Mouse (Mus musculus) lung, embryonic 14.5 days (tissue): ENCODE measurements at regions not wholly inside any gene's neighbourhood (a gene's known extent, or its start where the extent isn't known, plus 50 kb on each side); places are given as distances from the start of the nearest gene placed in this dataset.

ENCODE experiments used
- ATAC-seq: fragments of 200-750 bp; cut with Nextera tagmentation; 2 replicates; pipeline ENCODE4 v1.8.0; 2017; ENCODE audit warnings: mild to moderate bottlenecking, moderate TSS enrichment, moderate library complexity; ENCODE audit not compliant: insufficient read depth
- DNase-seq: peaks from one replicate; pipeline ENCODE4 v3.0.0-alpha.2; 2015
- H3K27ac ChIP-seq: fragments of 300-500 bp; sonication (generic); 2 replicates; pipeline ENCODE4 v1.5.1; 2014; ENCODE audit warnings: low read depth, mild to moderate bottlenecking, moderate library complexity
- H3K27me3 ChIP-seq: fragments of 300-500 bp; sonication (generic); 2 replicates; pipeline ENCODE4 v1.6.1; 2014; ENCODE audit warnings: low read length, control low read depth; ENCODE audit not compliant: insufficient read depth
- H3K36me3 ChIP-seq: fragments of 300-500 bp; sonication (generic); 2 replicates; pipeline ENCODE4 v1.6.1; 2014; ENCODE audit warnings: control low read depth; ENCODE audit not compliant: insufficient read depth
- H3K4me1 ChIP-seq: fragments of 300-500 bp; sonication (generic); 2 replicates; pipeline ENCODE4 v1.6.1; 2014; ENCODE audit warnings: antibody characterized with exemption, control low read depth; ENCODE audit not compliant: insufficient read depth
- H3K4me2 ChIP-seq: fragments of 300-500 bp; sonication (generic); 2 replicates; pipeline ENCODE4 v1.6.1; 2014; ENCODE audit warnings: mild to moderate bottlenecking
- H3K4me3 ChIP-seq: fragments of 300-500 bp; sonication (generic); 2 replicates; pipeline ENCODE4 v1.5.1; 2014; ENCODE audit warnings: low read depth, low read length
- H3K9ac ChIP-seq: fragments of 300-500 bp; sonication (generic); 2 replicates; pipeline ENCODE4 v1.6.1; 2014
- H3K9me3 ChIP-seq: fragments of 300-500 bp; sonication (generic); 2 replicates; pipeline ENCODE4 v1.6.1; 2016; ENCODE audit warnings: low read depth, low read length, control low read depth
- CTCF ChIP-seq: IDR thresholded peaks from 2 replicates; pipeline ENCODE4 v1.5.1; 2016; ENCODE audit warnings: antibody characterized with exemption, low read depth
- WGBS: fragments of 180-500 bp; shearing (Covaris S2); extraction: QIAGEN DNeasy Blood & Tissue Kit; methylation state at CpG from one replicate; pipeline ENCODE4 v1.1.7; 2014; 5-methylcytosine and 5-hydroxymethylcytosine counted together

DNA sequence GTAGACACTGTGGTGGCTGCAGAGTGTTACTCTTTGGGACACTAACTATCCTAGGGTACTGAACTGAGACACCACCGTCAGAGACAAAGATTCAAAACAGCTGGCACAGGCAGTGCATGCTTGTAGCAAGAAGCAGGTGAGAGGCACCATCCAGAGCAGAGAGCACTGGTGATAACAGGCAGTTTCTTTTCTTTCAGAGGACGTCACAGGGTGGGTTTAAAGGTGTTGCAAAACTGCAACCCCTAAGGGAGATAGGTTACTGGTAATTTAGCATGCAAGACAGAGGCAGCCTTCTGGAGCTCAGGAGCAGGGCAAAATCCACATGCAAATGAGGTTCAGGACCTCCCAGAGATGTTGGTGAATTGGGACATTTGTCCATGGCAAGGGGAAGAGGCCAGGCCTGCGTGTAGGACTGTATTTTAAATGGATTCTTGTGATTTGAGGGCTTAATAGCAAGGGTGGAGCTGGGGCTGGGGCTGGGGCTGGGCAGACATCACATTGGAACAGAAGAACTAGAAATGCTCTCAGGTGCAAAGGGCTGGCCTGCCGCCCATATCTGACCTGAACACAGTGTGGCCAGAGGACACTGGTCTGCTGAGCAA, 374.3 kb downstream of the Prdm2 start:
- DNase-seq (no peak), ATAC-seq (no peak)
- Histone ChIP-seq H3K27me3 (no peaks in the 10 kb centered on the region), H3K9ac (no peak overlapping the region), H3K4me3 (no peak overlapping the region), H3K9me3 (no peaks in the 10 kb centered on the region), H3K27ac (no peak overlapping the region), H3K4me1 (no peaks in the 10 kb centered on the region), H3K36me3 (no peaks in the 10 kb centered on the region), H3K4me2 (no peak overlapping the region)
- no peak for TF ChIP-seq CTCF
- 56% methylated on average over 4 of the region's 4 CpGs for WGBS

- Histone ChIP-seq H3K9ac (no peak overlapping the region), H3K27me3 (no peaks in the 10 kb centered on the region), H3K9me3 (no peaks in the 10 kb centered on the region), H3K4me1 (no peaks in the 10 kb centered on the region), H3K27ac (no peak overlapping the region), H3K4me3 (no peak overlapping the region), H3K36me3 (no peaks in the 10 kb centered on the region), H3K4me2 (no peak overlapping the region)
- TF ChIP-seq CTCF, result no peak
- DNase-seq (no peak), ATAC-seq (no peak)
- WGBS, result 59% methylated on average over 4 of the region's 4 CpGs
These were observed 375.2 kb downstream of the Prdm2 start for GRCm38 (mm10) chr4:142837636-142838035.

DNA sequence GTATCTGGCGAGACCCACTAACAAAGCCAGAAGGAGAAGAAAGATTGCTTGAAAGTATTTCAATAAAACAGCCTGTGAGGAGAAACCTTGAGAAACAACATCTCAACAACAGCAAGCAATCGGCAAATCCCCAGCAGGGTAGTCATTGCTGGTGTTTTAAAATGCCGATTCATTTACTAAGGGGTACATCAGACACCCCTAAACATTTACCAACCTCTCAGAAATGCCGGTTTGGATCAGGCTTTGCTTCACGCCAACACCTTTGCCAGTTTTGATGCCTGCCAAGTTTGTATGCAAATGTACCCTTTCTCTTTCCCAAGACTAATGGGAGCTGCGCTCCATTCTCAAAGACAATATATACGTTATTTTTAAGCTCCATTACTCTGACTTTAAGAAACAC, 383.1 kb downstream of the Prdm2 start:
- Histone ChIP-seq H3K9ac (no peak overlapping the region), H3K27me3 (no peaks in the 10 kb centered on the region), H3K4me1 (0 out of 2 replicates have a peak, but pooled peaks cover 3% of the 10 kb centered on the region), H3K4me2 (no peak overlapping the region), H3K9me3 (no peaks in the 10 kb centered on the region), H3K27ac (no peak overlapping the region), H3K4me3 (no peak overlapping the region), H3K36me3 (no peaks in the 10 kb centered on the region)
- DNase-seq (no peak), ATAC-seq (no peak)
- no peak for TF ChIP-seq CTCF
- 75% methylated on average over 7 of the region's 7 CpGs for WGBS

- no peak overlapping the region for H3K9ac ChIP-seq
- H3K27ac ChIP-seq, result no peak overlapping the region
- 29% methylated on average over 10 of the region's 10 CpGs for WGBS
- TF ChIP-seq CTCF, result no peak
- H3K4me1 ChIP-seq, result 0 out of 2 replicates have a peak, but pooled peaks cover 3% of the 10 kb centered on the region
- ATAC-seq (no peak), DNase-seq (no peak)
- H3K27me3 ChIP-seq, result no peaks in the 10 kb centered on the region
- H3K4me3 ChIP-seq, result no peak overlapping the region
- no peak overlapping the region for H3K4me2 ChIP-seq
- H3K9me3 ChIP-seq, result no peaks in the 10 kb centered on the region
- no peaks in the 10 kb centered on the region for H3K36me3 ChIP-seq
These were observed 383.8 kb downstream of the Prdm2 start for GRCm38 (mm10) chr4:142828969-142829368.

- H3K4me1 ChIP-seq, result 0 out of 2 replicates have a peak, but pooled peaks cover 3% of the 10 kb centered on the region
- H3K4me2 ChIP-seq, result no peak overlapping the region
- no peak for TF ChIP-seq CTCF
- H3K4me3 ChIP-seq, result no peak overlapping the region
- no peaks in the 10 kb centered on the region for H3K27me3 ChIP-seq
- H3K9ac ChIP-seq, result no peak overlapping the region
- peak; percentile 11 for DNase-seq
- no peaks in the 10 kb centered on the region for H3K9me3 ChIP-seq
- ATAC-seq, result peak; percentile 44; the same call in 1 of the 2 replicates
- WGBS, result 46% methylated on average over 13 of the region's 13 CpGs
- H3K27ac ChIP-seq, result no peak overlapping the region
- no peaks in the 10 kb centered on the region for H3K36me3 ChIP-seq
These were observed 386.4 kb downstream of the Prdm2 start for GRCm38 (mm10) chr4:142826250-142826893.

DNA sequence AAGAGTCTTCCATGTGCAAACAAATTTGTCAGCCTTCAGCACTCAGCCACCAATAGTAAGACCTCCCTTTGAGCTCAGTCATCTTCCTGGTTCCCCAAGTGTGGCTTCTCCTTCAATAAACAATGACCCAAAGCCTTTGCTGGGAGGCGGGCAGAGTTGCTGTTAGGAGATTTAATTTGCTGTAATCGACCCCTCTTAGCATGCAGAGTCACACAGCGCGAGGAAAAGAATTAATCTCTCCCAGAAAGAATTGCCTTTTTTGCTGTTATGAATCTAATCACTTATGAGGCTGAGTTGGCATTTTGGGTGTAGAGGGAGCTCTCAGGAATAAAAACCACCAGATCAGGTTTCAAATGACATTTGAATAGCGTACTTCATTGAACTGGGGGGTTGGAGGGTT, 387.0 kb downstream of the Prdm2 start:
- no peak overlapping the region for H3K4me2 ChIP-seq
- H3K27me3 ChIP-seq, result no peaks in the 10 kb centered on the region
- ATAC-seq, result no peak
- H3K9me3 ChIP-seq, result no peaks in the 10 kb centered on the region
- no peak for TF ChIP-seq CTCF
- 0 out of 2 replicates have a peak, but pooled peaks cover 3% of the 10 kb centered on the region for H3K4me1 ChIP-seq
- 41% methylated on average over 5 of the region's 5 CpGs for WGBS
- no peak overlapping the region for H3K4me3 ChIP-seq
- no peak overlapping the region for H3K27ac ChIP-seq
- DNase-seq, result peak; percentile 10
- H3K36me3 ChIP-seq, result no peaks in the 10 kb centered on the region
- no peak overlapping the region for H3K9ac ChIP-seq

DNA sequence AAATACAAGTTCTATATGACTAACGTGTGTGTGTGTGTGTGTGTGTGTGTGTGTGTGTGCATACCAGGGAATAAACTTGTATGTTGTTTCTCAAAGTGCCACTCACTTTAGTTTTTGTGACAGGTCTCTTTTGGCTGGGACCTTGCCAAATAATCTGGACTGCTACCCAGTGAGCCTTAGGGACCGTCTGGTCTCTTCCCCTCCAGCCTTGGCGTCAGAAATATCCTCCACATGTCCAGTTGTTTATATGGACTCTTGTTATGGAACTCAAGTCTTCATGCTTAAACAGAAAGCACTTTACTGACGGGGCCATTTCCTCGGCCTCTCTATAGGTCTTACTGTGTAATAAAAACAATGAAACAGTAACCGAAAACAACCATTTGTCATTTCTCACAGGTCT, 394.4 kb downstream of the Prdm2 start:
- H3K9me3 ChIP-seq, result no peaks in the 10 kb centered on the region
- WGBS, result 47% methylated on average over 6 of the region's 6 CpGs
- peak; percentile 62 for DNase-seq
- ATAC-seq, result peak; percentile 28; the same call in 1 of the 2 replicates
- H3K36me3 ChIP-seq, result no peaks in the 10 kb centered on the region
- no peak overlapping the region for H3K4me3 ChIP-seq
- TF ChIP-seq CTCF, result no peak
- no peak overlapping the region for H3K9ac ChIP-seq
- no peaks in the 10 kb centered on the region for H3K4me1 ChIP-seq
- H3K4me2 ChIP-seq, result no peak overlapping the region
- no peak overlapping the region for H3K27ac ChIP-seq
- no peaks in the 10 kb centered on the region for H3K27me3 ChIP-seq
